Mouse (Mus musculus) lung, adult 2 months (tissue): ENCODE data around the gene Cacng3.

Source experiments
- CTCF ChIP-seq: fragments of 200-500 bp; IDR thresholded peaks from 2 replicates; pipeline ENCODE4 v1.5.1; 2011; ENCODE audit warnings: mild to moderate bottlenecking, low read length, control low read depth; ENCODE audit not compliant: insufficient read depth
- POLR2A ChIP-seq: fragments of 200-500 bp; IDR thresholded peaks from 2 replicates; pipeline ENCODE4 v1.6.1; 2011; ENCODE audit warnings: low read depth, mild to moderate bottlenecking, control low read depth, low read length, borderline replicate concordance; ENCODE audit errors: extremely low read depth

DNA sequence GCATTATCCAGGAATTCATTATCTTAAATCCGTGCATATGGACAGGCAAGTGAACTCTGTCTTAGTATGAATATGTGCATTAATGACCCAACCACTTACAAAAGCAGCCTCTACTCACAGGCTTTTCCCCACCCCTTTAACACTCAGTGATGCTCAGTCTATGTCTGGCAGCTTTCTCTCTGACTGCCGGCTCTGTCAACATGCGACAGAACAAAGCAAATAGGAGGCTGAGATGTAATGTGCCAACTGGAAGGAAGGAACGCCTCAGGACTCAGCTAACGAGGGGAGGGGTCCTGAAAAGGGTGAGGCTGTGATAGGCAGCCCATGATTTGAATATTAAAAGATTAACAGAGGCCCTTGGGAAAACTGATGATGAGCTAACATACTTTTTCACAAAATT is 68.2 kb downstream of the Cacng3 start:
- TF ChIP-seq CTCF (no peak), POLR2A (no peak)
